Mouse (Mus musculus) thymus, postnatal 14 days (tissue): ENCODE measurements around the gene Trim24.
A peak's percentile ranks its signal among the peaks of the same experiment; 100 is the strongest.
"Not testable (repeated sequence)": the region's sequence is repeated elsewhere in the genome, so short reads cannot be mapped to it uniquely, and the experiment has no call there.

Experiments used
- DNase-seq: peaks from one replicate; pipeline ENCODE4 v3.0.0; 2021

Trim24 gene

GRCm38 (mm10) chr6:37870245-37871136, at the start of gene Trim24:
Trim24 (plus strand) TSS chr6:37870811.
- DNase-seq, result peak; percentile 96

GRCm38 (mm10) chr6:37821531-37822051, 49.0 kb upstream of the Trim24 start:
- no peak for DNase-seq

- no peak for DNase-seq
These were observed 48.2 kb upstream of the Trim24 start for GRCm38 (mm10) chr6:37822390-37822789.

GRCm38 (mm10) chr6:37823731-37824130, 46.9 kb upstream of the Trim24 start:
- DNase-seq, result no peak

GRCm38 (mm10) chr6:37825331-37826115, 45.1 kb upstream of the Trim24 start:
- DNase-seq, result not testable (repeated sequence)

GRCm38 (mm10) chr6:37828955-37829354, 41.7 kb upstream of the Trim24 start:
- no peak for DNase-seq

GRCm38 (mm10) chr6:37829631-37830030, 41.0 kb upstream of the Trim24 start:
- no peak for DNase-seq

- DNase-seq, result no peak
These were observed 36.9 kb upstream of the Trim24 start for GRCm38 (mm10) chr6:37833691-37834090.

- not testable (repeated sequence) for DNase-seq
These were observed 33.6 kb upstream of the Trim24 start for GRCm38 (mm10) chr6:37836951-37837565.

- no peak for DNase-seq
These were observed 27.6 kb upstream of the Trim24 start for GRCm38 (mm10) chr6:37842779-37843605.

GRCm38 (mm10) chr6:37843647-37844273, 26.9 kb upstream of the Trim24 start:
- no peak for DNase-seq

- DNase-seq, result not testable (repeated sequence)
These were observed 25.7 kb upstream of the Trim24 start for GRCm38 (mm10) chr6:37844947-37845346.

- not testable (repeated sequence) for DNase-seq
These were observed 23.1 kb upstream of the Trim24 start for GRCm38 (mm10) chr6:37847531-37847930.

GRCm38 (mm10) chr6:37851352-37851751, 19.3 kb upstream of the Trim24 start:
- no peak for DNase-seq

- DNase-seq, result no peak
These were observed 17.3 kb upstream of the Trim24 start for GRCm38 (mm10) chr6:37853289-37853688.

- DNase-seq, result no peak
These were observed 15.2 kb upstream of the Trim24 start for GRCm38 (mm10) chr6:37855384-37855783.

GRCm38 (mm10) chr6:37856300-37856699, 14.3 kb upstream of the Trim24 start:
- DNase-seq, result not testable (repeated sequence)

- no peak for DNase-seq
These were observed 13.3 kb upstream of the Trim24 start for GRCm38 (mm10) chr6:37857196-37857874.

- no peak for DNase-seq
These were observed 12.5 kb upstream of the Trim24 start for GRCm38 (mm10) chr6:37858126-37858525.

GRCm38 (mm10) chr6:37862893-37863292, 7.7 kb upstream of the Trim24 start:
- DNase-seq, result no peak
